Mouse (Mus musculus) adrenal gland, postnatal 10 days (tissue): ENCODE results near the gene Tprg. TPM values are rescaled to one million over a fixed set of nuclear protein-coding genes. Genes with fewer than 3 reads are reported as not detected.
A peak's percentile ranks its signal among the peaks of the same experiment; 100 is the strongest.

Experiments
- DNase-seq: peaks from one replicate; pipeline ENCODE4 v3.0.0; 2021; ENCODE audit warnings: mixed read lengths
- total RNA-seq, 2 experiments: library from RNA; stranded (reverse); gene quantifications; 2 replicates each; pipeline ENCODE4 v1.2.3; 2021

The Tprg gene
- total RNA-seq, 2 experiments from 2014 or later: not detected

- DNase-seq: no peak
Measured at GRCm38 (mm10) chr16:25425376-25425775, 138.8 kb downstream of the Tprg start.

- peak; percentile 5 for DNase-seq
Measured at GRCm38 (mm10) chr16:25426261-25426660, 139.6 kb downstream of the Tprg start.

GRCm38 (mm10) chr16:25440039-25440438 is 153.4 kb downstream of the Tprg start:
- no peak for DNase-seq

GRCm38 (mm10) chr16:25445580-25445979 is 159.0 kb downstream of the Tprg start:
- DNase-seq: no peak

GRCm38 (mm10) chr16:25451511-25451910 is 164.9 kb downstream of the Tprg start:
- no peak for DNase-seq

- DNase-seq: no peak
Measured at GRCm38 (mm10) chr16:25464732-25465131, 178.1 kb downstream of the Tprg start.

- DNase-seq: no peak
Measured at GRCm38 (mm10) chr16:25465435-25466139, 179.0 kb downstream of the Tprg start.

- DNase-seq: no peak
Measured at GRCm38 (mm10) chr16:25468040-25468439, 181.4 kb downstream of the Tprg start.

GRCm38 (mm10) chr16:25468662-25469061 is 182.0 kb downstream of the Tprg start:
- no peak for DNase-seq
